Mouse (Mus musculus) ES-Bruce4 (cell line): ENCODE results near the gene Brinp3.

Source experiments
- CTCF ChIP-seq: IDR thresholded peaks from one replicate; pipeline ENCODE4 v1.8.1; 2011; ENCODE audit warnings: low read depth, low read length
- POLR2A ChIP-seq: IDR thresholded peaks from one replicate; pipeline ENCODE4 v1.8.1; 2011; ENCODE audit warnings: low read length; ENCODE audit not compliant: insufficient read depth

GRCm38 (mm10) chr1:146523727-146524573 lies 29.4 kb downstream of the Brinp3 start:
- TF ChIP-seq POLR2A, result no peak
- no peak for TF ChIP-seq CTCF
